Mouse (Mus musculus): Measurements from ENCODE around the gene Lcn4.

Gene Lcn4

DNA sequence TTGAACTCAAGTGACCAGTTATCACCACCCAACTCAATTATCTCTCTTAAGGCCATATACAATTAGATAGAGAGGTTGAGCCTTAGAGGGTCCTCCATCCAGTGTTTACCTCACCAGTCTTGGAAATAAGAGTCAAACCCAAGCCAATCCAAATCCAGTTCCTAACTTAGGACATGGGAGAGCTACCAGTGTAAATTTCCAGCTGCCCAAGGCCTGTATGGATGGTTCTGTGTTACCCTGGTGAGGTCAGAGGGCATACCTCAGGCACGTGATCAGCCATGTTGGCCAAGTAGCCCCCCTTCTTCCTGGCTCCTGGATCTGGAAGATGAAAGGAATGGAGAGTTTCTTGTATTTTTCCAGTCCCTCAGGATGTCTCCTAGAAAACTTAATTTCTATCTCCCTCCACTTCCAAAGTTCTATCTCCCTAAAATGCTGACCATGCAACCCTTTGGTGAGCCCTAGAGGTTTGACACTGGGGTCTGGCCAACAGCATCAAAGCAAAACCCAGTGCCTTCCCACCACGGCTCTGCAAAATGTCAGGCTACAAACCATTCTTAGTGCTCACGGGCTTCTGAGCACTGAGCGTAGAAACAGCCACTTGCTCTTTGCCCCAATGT is 33.7 kb downstream of the Lcn4 start:
- in situ Hi-C loops (cut with MboI; ENCODE audit: low pct_unique_long_range_greater_than_20kb in 1 of 2, low sequenced_read_pairs in 2 of 2, unreplicated experiment in 1 of 2): no loop called here

DNA sequence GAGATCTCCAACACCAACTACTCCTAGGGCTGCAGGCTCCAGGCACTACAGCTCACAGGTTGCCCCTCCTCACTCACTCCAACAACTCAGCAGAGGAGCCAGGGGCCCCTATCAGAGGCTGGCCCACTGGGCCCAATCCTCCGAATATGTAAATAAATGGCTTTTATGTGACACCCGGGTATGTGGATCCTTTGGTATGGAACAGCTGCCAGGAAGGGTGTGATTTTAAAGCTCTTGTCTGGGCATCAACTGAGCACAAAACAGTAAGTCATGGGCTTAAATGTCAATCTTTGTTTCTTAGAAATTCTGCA is 34.8 kb downstream of the Lcn4 start:
- in situ Hi-C loops (cut with MboI; ENCODE audit: low pct_unique_long_range_greater_than_20kb in 1 of 2, low sequenced_read_pairs in 2 of 2, unreplicated experiment in 1 of 2): no loop called here

DNA sequence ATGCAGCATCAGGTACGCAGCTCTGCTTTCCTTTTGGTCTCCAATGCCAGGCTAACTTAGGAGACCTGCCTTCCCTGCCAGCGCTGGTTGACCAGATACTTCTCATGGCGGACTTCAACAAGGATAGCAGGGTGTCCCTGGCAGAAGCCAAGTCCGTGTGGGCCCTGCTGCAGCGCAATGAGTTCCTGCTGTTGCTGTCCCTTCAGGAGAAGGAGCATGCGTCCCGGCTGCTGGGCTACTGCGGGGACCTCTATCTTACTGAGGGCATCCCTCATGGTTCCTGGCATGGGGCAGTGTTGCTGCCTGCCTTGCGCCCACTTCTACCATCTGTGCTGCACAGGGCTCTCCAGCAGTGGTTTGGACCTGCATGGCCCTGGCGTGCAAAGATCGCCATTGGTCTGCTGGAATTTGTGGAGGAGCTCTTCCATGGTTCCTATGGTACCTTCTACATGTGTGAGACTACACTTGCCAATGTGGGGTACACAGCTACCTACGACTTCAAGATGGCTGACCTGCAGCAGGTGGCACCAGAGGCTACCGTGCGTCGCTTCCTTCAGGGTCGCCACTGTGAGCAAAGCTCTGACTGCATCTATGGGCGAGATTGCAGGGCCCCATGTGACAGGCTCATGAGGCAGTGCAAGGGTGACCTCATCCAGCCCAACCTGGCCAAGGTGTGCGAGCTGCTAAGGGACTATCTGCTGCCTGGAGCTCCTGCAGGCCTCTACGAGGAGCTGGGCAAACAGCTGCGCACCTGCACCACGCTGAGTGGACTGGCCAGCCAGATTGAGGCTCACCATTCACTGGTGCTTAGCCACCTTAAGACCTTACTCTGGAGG is 35.4 kb downstream of the Lcn4 start:
- in situ Hi-C loops (cut with MboI; ENCODE audit: low pct_unique_long_range_greater_than_20kb in 1 of 2, low sequenced_read_pairs in 2 of 2, unreplicated experiment in 1 of 2): no loop called here

DNA sequence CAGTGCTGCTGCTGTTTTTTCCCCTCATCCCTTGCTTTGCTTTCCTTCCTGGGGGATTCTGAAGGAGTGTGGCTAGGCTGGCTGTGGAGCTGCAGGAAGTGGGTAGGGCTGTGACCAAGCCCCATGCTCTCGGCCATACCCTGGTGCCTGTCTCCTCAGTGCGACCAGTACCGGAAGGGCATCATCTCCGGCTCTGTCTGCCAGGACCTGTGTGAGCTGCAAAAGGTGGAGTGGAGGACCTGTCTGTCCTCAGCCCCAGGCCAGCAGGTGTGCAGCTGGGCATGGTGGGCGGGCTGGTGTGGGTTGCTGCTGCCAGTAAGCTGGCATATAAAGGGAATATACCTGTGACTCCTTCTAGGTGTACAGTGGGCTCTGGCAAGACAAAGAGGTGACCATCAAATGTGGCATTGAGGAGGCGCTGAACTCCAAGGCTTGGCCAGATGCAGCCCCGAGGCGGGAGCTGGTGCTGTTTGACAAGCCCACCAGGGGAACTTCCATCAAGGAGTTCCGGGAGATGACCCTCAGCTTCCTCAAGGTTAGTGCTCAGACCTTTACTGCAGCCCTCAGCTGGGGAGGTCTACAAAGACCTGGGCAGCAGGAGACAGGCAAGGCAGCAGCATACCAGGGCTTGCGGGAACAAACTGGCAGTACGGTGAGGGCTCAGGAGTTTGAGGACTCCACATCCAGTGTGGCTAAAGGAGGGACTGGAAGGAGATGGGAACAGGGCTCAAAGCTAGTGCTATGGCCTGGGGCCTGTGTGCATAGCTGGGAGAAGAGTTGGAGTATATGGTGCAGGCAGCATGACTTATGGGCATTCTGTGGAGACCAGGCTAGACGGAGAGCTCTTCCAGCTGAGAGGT is 36.2 kb downstream of the Lcn4 start:
- in situ Hi-C loops (cut with MboI; ENCODE audit: low pct_unique_long_range_greater_than_20kb in 1 of 2, low sequenced_read_pairs in 2 of 2, unreplicated experiment in 1 of 2): no loop called here

DNA sequence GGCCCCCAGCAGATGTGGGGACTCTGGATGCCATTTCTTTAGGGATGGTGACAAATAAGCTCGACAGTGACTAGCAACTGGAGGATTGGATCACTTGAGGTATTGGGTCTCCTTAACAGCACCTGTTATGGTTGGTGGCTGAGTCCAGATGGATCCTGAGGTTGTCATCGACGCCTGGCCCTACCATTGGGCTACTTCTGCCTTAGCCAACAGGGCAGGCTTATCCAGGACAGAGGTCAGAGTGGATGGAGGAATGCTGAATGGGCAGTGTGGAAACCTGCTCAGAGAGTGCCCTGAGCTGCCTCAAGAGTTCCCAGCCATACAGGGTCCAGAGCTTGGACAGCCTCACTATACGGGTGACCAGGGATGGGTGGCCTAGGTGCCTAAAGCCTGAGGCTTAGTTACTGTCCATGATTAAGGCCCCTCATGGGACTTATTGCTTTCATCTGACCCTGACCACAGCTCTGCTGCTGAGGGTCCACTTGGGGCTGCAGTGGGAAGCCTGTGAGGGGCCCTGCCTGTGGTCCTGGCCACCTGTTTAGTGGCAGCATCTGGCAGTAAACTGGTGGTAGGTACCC is 37.0 kb downstream of the Lcn4 start:
- in situ Hi-C loops (cut with MboI; ENCODE audit: low pct_unique_long_range_greater_than_20kb in 1 of 2, low sequenced_read_pairs in 2 of 2, unreplicated experiment in 1 of 2): no loop called here

DNA sequence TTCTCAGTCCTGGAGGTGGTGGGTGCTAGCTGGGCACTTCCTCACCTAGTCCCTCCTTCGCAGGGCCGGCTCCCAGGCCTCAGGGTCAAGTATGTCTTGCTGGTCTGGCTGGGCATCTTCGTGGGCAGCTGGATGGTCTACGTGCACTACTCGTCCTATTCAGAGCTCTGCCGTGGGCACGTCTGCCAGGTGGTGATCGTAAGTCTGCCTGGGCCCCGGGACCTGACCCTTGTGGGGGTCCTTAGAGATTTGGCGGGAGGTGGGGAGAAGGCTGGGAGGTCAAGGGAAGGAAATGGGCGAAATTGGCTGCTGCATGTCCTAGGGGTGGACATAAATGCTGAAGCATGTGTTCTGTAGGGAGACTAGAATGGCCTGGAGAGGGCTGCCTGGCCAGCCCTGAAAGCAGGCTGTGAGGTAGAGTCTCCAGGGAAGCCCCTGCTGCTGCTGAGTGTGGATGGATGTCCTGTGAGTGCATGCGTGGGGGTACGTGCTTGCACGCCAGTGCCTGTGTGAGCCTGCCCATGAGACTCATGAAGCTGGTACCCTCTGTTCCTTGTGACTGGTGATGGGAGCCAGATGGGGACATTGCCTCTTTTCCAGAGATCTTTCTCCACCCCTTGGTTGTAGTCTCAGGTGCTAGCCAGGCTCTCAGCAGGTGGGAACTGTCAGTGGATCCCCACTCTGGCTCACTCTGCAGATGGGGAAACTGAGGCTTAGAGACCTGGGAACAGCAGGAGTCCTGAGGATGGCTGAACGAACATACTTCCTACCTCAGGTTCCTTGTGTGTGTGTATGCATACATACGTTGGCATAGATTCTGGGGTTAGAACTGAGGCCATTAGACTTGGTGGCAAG is 38.3 kb downstream of the Lcn4 start:
- in situ Hi-C loops (cut with MboI; ENCODE audit: low pct_unique_long_range_greater_than_20kb in 1 of 2, low sequenced_read_pairs in 2 of 2, unreplicated experiment in 1 of 2): no loop called here

DNA sequence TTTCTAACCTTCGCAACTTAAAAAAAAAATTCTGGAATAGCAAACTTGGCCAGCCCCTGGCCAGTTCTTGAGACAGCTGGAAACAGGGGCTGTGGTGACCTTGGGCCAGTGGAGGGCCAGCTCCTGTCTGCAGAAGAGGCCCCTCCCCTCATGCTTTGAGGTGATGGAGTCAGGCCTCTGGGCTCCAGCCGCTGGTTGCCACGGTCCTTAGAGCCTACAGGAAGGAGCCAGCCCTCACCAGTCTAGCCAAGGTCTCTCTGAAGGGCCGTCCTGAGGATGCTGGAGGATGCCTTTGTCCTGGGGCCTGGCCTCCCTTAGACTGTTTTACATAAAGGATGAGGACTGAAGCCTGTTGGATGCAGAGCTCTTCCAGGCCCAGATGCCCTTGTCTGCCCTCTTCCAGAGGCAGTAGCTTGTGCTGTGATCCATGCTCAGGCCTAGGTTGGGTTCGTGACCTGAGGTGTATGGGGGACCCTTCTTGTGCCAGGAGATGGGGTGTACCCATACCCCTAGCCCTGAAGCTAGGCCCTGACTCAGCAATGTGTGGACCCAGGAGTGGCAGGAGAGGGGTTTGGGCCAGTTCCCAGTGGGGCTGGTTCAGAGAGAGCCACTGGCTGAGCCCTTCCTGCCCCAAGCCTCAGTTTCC is 42.2 kb downstream of the Lcn4 start:
- in situ Hi-C loops (cut with MboI; ENCODE audit: low pct_unique_long_range_greater_than_20kb in 1 of 2, low sequenced_read_pairs in 2 of 2, unreplicated experiment in 1 of 2): no loop called here

DNA sequence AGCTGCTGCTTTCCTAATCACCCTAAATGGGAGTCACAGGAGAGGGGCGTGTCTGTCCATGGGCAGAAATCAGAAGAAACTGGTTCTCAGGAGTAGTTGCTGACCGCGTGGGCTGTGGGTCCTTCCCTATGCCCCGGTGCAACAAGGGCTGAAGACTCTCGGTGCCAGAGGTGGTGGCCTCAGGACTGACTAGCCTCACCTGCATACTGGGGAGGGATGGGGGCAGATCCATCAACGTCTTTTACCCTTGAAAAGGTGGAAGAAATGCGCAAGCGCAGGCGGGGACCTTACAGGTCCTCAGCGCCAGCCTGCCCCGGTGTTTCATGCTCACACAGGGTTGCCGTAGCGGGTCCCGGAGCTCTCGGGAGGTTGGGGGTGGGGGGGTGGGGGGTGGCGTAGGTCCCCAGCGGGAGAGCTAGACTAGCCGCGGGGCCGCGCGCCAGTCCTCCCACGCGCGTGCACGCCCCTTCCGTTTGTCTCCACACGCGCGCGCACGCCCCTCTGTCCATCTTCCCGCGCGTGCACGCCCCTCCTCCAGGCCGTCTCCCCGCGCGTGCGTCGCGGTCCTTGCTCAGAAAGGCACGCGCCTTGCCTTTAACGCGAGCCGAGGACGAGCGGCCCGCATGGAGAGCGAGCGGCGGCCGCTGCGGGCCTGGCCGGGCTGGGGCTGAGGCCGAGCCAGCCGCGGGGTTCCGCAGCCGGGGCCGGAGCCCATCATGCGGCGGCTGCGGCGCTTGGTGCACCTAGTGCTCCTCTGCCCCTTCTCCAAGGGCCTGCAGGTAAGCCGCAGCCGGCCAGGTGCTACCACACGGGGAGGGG is 43.0 kb downstream of the Lcn4 start, which contains the start of gene Fam69b:
Gene Fam69b (plus strand): TSS at position 537 of the 819 bp plus-strand sequence.
- in situ Hi-C loops (cut with MboI; ENCODE audit: low pct_unique_long_range_greater_than_20kb in 1 of 2, low sequenced_read_pairs in 2 of 2, unreplicated experiment in 1 of 2): no loop called here

DNA sequence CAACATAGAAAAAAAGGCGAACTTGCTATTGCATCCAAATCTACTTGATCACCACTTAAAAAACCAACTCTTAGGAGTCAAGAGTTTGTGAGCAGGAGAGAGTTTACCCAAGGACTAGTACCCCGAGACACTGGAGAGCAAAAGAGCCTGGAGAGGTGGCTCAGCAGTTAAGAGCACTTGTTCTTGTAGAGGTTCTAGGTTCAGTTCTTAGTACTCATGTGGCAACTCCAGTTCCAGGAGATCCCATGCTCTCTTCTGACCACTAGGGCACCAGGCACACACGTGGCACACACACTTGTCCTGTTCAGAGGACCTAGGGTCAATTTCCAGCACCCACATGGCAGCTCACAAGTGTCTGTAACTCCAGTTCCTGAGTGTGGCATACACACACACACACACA is 45.0 kb downstream of the Lcn4 start:
- in situ Hi-C loops (cut with MboI; ENCODE audit: low pct_unique_long_range_greater_than_20kb in 1 of 2, low sequenced_read_pairs in 2 of 2, unreplicated experiment in 1 of 2): no loop called here

DNA sequence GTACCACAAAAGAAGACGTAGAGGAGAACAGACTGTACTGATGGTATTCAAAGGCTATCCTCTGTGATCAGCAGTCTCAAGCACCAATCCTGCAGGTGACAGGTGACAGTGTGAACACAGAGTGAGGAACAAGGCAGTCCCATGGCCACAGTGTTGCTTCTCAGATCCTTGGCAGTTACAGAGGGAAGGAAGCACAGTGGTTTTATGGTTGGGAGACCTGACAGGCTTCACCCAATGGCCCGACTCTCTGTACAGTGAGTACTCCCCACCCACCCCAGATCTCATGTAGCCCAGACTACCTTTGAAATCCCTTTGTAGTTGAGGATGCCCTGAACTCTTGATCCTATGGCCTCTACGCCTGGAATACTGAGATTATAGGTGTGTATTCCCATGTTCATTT is 45.7 kb downstream of the Lcn4 start:
- in situ Hi-C loops (cut with MboI; ENCODE audit: low pct_unique_long_range_greater_than_20kb in 1 of 2, low sequenced_read_pairs in 2 of 2, unreplicated experiment in 1 of 2): no loop called here

DNA sequence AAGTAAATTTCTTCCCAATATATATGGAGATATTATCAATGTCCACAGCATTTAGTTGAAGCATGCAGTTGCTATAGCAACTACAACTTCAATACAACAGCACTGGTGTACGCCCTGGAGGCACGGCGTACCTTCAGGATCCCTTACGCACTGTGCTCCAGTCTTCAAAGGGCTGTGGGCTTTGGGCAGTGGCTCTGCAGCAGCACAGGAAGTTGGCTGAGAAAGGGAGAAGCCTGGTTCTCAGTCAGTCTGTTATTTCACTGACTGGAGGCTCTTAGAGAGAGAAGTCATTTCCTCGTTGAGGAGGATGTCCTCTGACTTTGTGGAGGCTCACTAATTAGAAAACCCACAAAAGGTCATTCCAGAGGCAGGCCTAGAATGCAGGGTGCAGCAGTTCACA is 48.1 kb downstream of the Lcn4 start:
- in situ Hi-C loops (cut with MboI; ENCODE audit: low pct_unique_long_range_greater_than_20kb in 1 of 2, low sequenced_read_pairs in 2 of 2, unreplicated experiment in 1 of 2): no loop called here

DNA sequence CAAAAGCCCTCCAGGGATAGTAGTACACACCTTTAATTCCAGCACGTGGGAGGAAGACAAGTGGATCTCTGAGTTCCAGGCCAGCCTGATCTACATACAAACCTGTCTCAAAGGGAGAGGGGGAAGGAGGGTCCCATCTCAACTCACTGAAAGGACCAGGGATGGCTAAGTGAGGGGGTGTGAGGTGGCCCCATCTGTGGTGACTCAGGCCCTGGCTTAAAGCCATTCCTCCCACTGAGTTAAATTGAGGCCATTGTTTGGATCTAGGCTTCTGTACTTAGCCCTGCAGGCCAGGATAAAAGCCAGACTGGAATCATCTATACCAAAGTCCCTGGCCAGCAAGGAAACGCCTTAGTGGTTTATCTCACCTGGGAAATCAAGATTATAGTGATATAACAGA is 49.8 kb downstream of the Lcn4 start:
- in situ Hi-C loops (cut with MboI; ENCODE audit: low pct_unique_long_range_greater_than_20kb in 1 of 2, low sequenced_read_pairs in 2 of 2, unreplicated experiment in 1 of 2): no loop called here

DNA sequence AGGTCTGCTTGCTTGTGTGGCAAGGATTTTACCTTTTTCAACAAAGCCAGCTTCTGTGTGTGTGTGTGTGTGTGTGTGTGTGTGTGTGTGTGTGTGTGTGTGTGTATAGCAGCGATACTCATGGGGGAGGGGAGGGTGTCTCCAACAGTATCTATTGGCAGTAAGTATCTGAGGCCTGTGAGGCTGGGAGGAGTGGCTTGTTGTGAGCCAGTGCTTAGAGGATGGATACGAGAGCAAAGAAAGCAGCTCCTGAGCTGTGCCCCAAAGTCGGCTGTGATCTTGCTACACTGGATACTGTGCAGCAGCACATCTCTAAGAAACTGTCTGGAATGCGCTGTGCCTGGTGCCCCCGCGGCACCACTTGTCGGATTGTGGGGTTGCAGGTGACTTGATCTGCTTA is 53.2 kb downstream of the Lcn4 start:
- in situ Hi-C loops (cut with MboI; ENCODE audit: low pct_unique_long_range_greater_than_20kb in 1 of 2, low sequenced_read_pairs in 2 of 2, unreplicated experiment in 1 of 2): no loop called here
